Mouse (Mus musculus): ENCODE measurements around the gene Tnpo1.

DNA sequence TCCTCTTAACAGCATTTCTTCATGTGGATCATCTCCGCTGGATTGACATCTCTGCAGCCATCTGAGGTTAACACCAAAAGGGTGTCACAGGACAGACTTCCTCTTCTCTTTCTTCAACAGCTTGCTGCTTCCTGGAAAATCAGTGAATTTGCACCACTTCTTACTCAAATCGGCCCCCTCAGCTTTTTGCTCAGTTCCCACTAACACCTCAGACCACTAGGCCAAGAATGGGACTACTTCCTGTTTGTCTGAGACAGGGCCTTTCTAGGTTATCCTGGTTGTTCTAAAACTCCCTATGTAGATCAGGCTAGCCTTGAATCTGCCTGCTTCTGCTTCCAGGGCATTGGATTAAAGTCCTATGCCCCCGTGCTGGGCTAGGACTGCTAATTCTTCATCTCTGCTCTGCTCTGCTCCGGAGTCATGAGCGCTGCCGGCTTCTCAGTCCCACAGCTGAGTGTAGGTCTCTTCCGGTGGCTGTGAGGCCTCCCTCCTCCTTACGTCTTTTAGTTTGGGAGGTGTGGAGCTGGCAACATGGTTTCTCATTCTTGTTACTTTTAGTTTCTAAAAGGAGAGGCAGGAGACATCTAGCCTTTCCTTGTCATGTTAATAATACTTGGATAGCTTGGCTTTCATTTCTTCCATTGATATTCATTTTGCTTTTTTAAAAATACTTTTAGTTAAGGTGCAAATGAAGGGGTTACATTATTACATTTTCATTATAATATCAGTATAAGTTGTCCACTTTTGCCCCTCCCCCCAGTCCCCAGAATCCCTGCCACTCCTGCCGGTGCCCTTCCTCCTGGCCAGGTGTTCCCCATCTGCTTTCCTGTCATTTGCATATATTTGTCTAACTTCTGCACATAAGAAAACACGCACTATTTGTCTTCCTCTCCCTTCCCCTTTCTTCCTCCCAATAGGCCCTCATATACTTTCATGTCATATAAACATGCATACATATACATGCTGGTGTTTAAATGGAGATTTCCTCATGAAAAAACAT, 93.4 kb downstream of the Tnpo1 start:
- TF ChIP-seq CTCF (conservative IDR thresholded peaks at IDR 0.05; ENCODE audit: insufficient read depth, insufficient read length, low read depth, low read length) (no peak), POLR2A (IDR thresholded peaks at IDR 0.05; ENCODE audit: low read depth, low read length) (no peak)
